Mouse (Mus musculus) embryonic facial prominence, embryonic 10.5 days (tissue): Measurements from ENCODE around the gene Fbn1. TPM values are rescaled to one million over a fixed set of nuclear protein-coding genes. Genes with fewer than 3 reads are reported as not detected.

ENCODE experiments used
- DNase-seq: peaks from one replicate; pipeline ENCODE4 v3.0.0-alpha.2; 2017; ENCODE audit warnings: low spot score
- H3K27ac ChIP-seq: fragments of 300-500 bp; sonication (generic); replicated peaks from 2 replicates; pipeline ENCODE4 v1.5.1; 2016; ENCODE audit warnings: mild to moderate bottlenecking
- H3K27me3 ChIP-seq: fragments of 300-500 bp; sonication (generic); replicated peaks from 2 replicates; pipeline ENCODE4 v1.6.1; 2016; ENCODE audit warnings: low read depth, mild to moderate bottlenecking; ENCODE audit not compliant: poor library complexity, severe bottlenecking
- H3K36me3 ChIP-seq: fragments of 300-500 bp; sonication (generic); replicated peaks from 2 replicates; pipeline ENCODE4 v1.6.1; 2016; ENCODE audit warnings: mild to moderate bottlenecking, moderate library complexity
- H3K4me1 ChIP-seq: fragments of 300-500 bp; sonication (generic); 2 replicates; pipeline ENCODE4 v1.6.1; 2016
- H3K4me3 ChIP-seq: fragments of 300-500 bp; sonication (generic); 2 replicates; pipeline ENCODE4 v1.5.1; 2016; ENCODE audit warnings: mild to moderate bottlenecking, moderate library complexity
- H3K9me3 ChIP-seq: fragments of 300-500 bp; sonication (generic); 2 replicates; pipeline ENCODE4 v1.6.1; 2016; ENCODE audit warnings: mild to moderate bottlenecking
- WGBS: fragments of 180-500 bp; shearing (Covaris S2); methylation state at CpG from one replicate; pipeline ENCODE4 v1.1.7; 2016; 5-methylcytosine and 5-hydroxymethylcytosine counted together
- polyA plus RNA-seq: library from polyadenylated mRNA; unstranded; fragments of >200 nt; fragmentation: Nextera tagmentation; extraction: Ambion mirVana; gene quantifications from 2 replicates; pipeline ENCODE4 v1.2.1, GENCODE M21; 2016

The Fbn1 gene
- polyA plus RNA-seq, 1 experiment from 2014 or later, result 8.1 TPM

DNA sequence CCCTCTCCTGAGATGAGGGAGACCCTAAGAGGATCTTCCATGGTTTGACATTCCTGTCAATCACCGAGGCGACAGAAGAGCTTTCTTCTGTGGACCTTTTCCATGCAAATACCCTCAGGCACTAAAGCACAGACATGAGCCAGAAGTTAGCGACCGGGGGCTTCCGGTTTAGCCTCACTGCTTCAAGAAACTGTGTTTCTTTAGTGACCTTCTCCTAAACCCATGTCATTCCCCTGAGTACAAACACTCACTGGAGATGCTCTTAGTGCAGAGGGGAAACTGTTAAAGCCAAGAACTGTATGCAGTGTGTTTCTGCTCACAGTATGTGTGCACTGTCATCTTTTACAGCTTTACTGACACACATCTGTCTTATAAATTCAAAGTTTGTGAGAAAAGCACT, 131.9 kb downstream of the Fbn1 start:
- H3K36me3 ChIP-seq, result peaks cover 9% of the 10 kb centered on the region; the same call in 1 of the 2 replicates
- H3K4me1 ChIP-seq, result peaks cover 9% of the 10 kb centered on the region; the same call in 1 of the 2 replicates
- H3K27ac ChIP-seq, result no peak overlapping the region
- H3K9me3 ChIP-seq, result no peaks in the 10 kb centered on the region
- WGBS, result 46% methylated on average over 5 of the region's 5 CpGs
- DNase-seq, result no peak
- no peak overlapping the region for H3K4me3 ChIP-seq
- H3K27me3 ChIP-seq, result no peaks in the 10 kb centered on the region

DNA sequence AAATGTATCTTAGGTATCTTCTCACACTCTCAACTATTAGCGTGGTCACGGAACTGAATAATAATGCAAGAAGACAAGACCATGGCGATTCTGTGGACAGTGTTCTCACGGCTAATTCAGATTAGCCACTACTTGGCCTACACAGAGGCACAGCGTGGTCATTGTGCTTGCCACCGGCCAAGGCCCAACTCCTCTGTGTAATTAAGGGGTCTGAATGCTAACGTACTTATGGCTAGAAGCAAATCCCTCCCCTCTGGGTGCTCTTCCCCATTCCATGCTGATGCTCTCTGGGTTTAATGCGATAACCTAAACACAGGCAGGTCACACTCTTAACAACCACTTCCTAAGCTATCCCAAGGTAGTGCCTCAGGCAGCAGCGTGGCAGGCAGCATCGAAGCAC, 132.5 kb downstream of the Fbn1 start:
- DNase-seq, result no peak
- Histone ChIP-seq H3K36me3 (peaks cover 15% of the 10 kb centered on the region), H3K4me1 (peaks cover 9% of the 10 kb centered on the region; the same call in 1 of the 2 replicates), H3K9me3 (no peaks in the 10 kb centered on the region), H3K4me3 (no peak overlapping the region), H3K27me3 (no peaks in the 10 kb centered on the region), H3K27ac (no peak overlapping the region)
- 63% methylated on average over 10 of the region's 10 CpGs for WGBS

DNA sequence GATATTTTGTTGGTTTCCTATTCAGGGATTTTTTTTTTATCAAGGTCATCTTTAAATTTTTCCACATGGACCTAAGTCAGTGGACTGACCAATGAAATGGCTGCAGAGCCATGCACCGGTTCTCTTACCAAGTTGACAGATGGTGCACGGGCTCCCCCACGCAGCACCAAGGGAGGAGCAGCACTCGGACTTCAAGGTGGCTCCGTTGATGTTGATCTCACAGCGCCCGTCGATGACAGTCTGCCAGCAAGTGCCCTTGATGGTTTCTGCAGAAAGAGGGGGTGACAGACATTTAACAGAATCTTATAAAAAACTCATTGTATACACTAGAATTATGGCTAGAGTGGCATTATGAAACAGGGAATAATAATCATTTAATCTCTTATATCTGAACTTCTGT, 138.1 kb downstream of the Fbn1 start:
- H3K9me3 ChIP-seq, result no peaks in the 10 kb centered on the region
- no peak for DNase-seq
- H3K4me1 ChIP-seq, result no peaks in the 10 kb centered on the region
- no peak overlapping the region for H3K27ac ChIP-seq
- H3K4me3 ChIP-seq, result no peak overlapping the region
- peaks cover 59% of the 10 kb centered on the region for H3K36me3 ChIP-seq
- WGBS, result 92% methylated on average over 8 of the region's 8 CpGs
- no peaks in the 10 kb centered on the region for H3K27me3 ChIP-seq

DNA sequence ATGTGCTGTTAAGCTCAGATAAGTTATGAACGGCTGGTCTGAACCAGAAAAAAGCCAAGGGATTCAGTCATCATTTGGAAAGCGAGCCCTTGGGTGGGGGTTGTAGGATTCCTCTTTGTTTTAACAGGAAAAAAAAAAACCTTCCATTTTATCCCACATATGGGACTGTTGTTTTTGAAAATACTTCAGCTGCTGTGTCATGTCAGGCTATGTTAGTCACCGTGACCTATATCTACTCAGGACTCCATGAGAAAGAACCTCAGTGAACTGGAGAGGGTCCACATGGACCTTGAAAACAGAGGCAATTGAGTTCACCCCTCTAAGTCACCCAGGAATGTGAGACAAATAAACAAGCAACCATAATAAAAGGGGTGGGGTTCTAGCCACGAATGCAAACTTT, 139.2 kb downstream of the Fbn1 start:
- no peaks in the 10 kb centered on the region for H3K9me3 ChIP-seq
- H3K27ac ChIP-seq, result no peak overlapping the region
- peaks cover 60% of the 10 kb centered on the region for H3K36me3 ChIP-seq
- no peak for DNase-seq
- H3K4me1 ChIP-seq, result no peaks in the 10 kb centered on the region
- 81% methylated on average over 4 of the region's 4 CpGs for WGBS
- H3K27me3 ChIP-seq, result no peaks in the 10 kb centered on the region
- no peak overlapping the region for H3K4me3 ChIP-seq

DNA sequence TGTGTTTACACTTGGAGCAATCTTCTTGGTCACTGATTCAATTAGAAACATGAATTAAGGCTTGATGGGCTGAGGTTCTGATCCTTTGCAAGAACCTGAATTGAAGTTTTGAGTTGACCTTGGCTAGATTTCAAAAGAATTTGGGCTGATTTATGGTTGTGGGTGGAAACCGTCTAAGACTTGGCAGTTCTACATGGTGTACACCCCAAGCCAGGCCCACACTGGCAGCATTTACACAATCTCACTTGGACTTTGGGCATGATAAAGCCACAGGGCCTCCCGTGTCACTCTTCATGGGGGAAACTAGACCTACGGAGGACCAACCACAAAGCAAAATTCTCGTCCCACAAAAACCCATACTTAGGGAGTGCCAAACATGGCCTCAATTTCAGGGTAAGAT, 146.1 kb downstream of the Fbn1 start:
- WGBS, result 93% methylated on average over 4 of the region's 4 CpGs
- Histone ChIP-seq H3K27ac (no peak overlapping the region), H3K36me3 (peaks cover 56% of the 10 kb centered on the region), H3K9me3 (no peaks in the 10 kb centered on the region), H3K27me3 (no peaks in the 10 kb centered on the region), H3K4me1 (no peaks in the 10 kb centered on the region), H3K4me3 (no peak overlapping the region)
- no peak for DNase-seq

DNA sequence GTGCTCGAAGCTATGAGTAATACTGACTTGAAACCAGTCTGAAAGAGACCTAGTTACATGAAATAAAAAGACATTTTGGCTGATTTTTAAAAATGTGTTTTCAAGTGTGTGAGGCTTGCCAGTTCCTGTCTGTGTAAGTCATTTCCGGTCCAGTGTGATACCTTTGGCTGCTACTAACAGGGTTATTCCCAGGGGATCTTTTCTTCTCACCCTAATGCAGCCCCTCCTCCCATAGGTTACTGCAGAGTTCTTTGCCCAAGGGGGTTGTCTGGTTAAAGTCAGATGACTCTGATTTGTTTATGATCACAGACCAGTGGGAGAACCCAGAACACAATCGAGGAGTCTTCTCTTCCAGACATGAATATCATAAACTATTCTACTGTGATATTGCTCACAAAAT, 151.3 kb downstream of the Fbn1 start:
- Histone ChIP-seq H3K9me3 (no peaks in the 10 kb centered on the region), H3K27ac (no peak overlapping the region), H3K4me3 (no peak overlapping the region), H3K27me3 (no peaks in the 10 kb centered on the region), H3K36me3 (peaks cover 15% of the 10 kb centered on the region), H3K4me1 (peaks cover 20% of the 10 kb centered on the region)
- no peak for DNase-seq
- 77% methylated on average over 3 of the region's 3 CpGs for WGBS

DNA sequence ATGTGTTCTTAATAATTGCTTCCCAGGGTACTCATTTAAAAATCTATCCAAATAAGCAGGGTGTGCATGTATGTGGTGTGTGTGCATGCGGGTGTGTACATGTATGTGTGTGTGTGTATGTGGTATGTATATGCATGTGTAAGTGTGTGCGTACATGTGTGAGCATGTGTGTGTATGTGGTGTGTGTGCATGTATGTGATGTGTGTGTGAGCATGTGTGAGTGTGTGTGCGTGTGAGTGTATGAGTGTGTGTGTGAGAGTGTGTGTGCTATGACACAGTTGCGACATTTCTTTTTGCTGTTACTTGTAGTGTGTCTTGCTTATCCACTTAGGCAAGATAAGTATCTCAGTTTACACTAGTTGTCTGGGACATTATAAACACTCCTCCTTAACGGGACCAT, 151.7 kb downstream of the Fbn1 start:
- Histone ChIP-seq H3K4me3 (no peak overlapping the region), H3K9me3 (no peaks in the 10 kb centered on the region), H3K27ac (no peak overlapping the region), H3K4me1 (peaks cover 20% of the 10 kb centered on the region), H3K27me3 (no peaks in the 10 kb centered on the region), H3K36me3 (peaks cover 13% of the 10 kb centered on the region)
- no peak for DNase-seq
- 89% methylated on average over 5 of the region's 5 CpGs for WGBS

DNA sequence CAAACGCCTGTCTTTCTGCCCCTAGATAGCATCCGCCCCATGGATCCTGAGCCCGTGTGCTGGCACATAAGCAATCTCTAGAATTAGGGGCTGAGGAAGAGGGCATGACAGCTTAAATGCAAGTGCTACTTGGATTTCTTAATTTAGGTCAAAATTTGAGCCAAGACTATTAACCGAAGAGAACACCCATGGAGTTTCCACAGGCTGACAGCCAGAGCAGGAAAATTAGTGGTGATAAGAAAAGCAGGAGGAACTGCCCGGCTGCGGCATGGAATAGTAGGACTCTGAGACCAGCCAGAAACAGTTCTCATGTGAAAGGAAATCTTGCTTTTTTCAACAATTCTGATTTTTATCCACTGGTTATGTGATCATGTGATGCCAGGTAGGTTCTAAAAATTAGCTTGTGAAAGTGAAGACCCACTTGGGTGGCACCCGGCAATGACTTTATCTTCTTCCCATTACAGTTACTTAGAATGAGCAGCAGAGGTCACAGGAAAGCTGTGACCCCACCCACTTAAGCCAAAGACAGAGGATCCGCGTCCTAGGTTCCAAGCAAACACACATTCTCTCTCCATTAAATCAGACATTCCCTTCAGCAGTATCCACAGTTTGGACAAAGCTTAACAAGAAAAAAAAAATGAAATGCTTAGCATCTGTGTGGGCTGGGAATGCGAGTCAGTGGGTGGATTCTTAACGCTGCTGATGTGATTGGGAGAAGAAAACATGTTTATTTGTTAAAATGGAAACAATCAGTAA, 152.4 kb downstream of the Fbn1 start:
- Histone ChIP-seq H3K4me1 (peaks cover 20% of the 10 kb centered on the region), H3K27me3 (no peaks in the 10 kb centered on the region), H3K9me3 (no peaks in the 10 kb centered on the region), H3K36me3 (peaks cover 16% of the 10 kb centered on the region), H3K4me3 (no peak overlapping the region), H3K27ac (no peak overlapping the region)
- DNase-seq, result no peak
- WGBS, result 70% methylated on average over 11 of the region's 11 CpGs

DNA sequence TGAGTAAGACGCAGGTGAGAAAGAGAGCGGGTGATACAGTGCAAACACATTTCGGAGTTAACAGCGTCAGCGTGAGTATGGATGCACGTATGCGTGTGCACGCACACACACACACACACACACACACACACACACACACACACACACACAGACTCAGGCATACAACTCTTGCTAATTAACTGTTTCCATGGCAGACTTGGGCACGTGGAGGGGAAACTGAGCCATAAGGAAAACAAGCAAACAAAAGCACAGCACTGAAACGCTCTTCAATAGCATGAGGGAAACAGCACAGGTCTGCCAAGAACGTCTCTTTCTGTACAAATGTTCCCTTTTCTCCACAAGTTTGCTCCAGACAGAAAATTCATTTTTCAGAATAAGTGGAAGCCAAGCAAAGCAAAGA, 153.2 kb downstream of the Fbn1 start:
- Histone ChIP-seq H3K9me3 (no peaks in the 10 kb centered on the region), H3K27ac (no peak overlapping the region), H3K4me3 (no peak overlapping the region), H3K36me3 (peaks cover 18% of the 10 kb centered on the region), H3K27me3 (no peaks in the 10 kb centered on the region), H3K4me1 (peaks cover 20% of the 10 kb centered on the region)
- DNase-seq, result no peak
- WGBS, result 88% methylated on average over 11 of the region's 11 CpGs

DNA sequence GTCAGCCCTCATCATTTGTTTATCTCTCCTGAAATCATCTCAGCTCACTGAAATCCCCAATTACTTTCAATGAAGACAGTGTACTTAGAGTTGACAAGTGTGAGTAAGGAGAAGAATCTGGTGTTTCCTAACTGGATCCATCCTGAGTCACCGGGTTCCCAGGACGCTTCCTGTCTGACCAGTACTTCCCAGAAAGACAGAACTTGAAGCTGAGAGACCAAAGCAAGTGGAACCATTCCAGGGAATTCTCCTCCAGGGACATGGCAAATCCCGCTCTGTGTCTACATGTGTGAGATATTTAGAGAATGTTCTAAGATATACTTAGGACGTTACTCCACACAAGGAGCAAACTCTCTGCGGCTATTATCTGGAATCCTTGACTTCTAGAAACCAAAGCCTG, 158.6 kb downstream of the Fbn1 start:
- WGBS, result 90% methylated on average over 5 of the region's 5 CpGs

DNA sequence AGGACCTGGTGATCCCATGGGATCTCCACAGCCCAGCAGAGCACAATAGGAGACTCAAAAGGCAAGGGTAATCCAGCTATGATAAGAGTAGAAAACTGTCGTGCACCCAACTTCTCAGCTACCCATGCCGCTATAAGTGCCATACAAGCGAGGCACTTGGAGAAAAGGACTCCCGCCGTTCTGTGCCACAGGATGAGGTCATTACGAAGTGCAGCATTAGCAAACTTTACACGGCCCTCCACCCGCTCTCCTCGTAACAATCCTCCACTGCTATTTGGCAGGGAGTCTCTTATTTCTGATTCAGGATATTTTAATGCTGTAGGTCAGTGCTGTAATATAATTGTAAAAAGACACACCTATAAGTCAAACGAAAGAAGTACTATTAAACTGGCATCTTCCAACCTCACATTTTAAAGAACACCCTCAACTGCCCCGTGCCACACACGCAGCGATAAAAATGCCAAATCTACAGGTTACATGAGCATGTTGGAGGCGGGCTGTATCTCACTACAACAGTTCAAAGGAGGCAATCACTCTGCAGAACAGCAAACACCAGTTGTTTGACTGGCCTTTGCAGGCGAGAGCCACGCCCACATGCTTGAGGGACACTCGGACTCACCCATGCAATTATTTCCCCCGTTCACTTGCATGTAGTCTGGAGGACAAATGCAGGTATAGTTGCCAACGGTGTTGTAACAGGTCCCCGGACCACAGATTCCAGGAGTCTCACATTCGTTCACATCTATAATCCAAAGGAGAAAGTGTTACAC, 165.4 kb downstream of the Fbn1 start:
- Histone ChIP-seq H3K36me3 (peaks cover 70% of the 10 kb centered on the region), H3K9me3 (no peaks in the 10 kb centered on the region), H3K4me3 (no peak overlapping the region), H3K27ac (no peak overlapping the region), H3K27me3 (no peaks in the 10 kb centered on the region), H3K4me1 (no peaks in the 10 kb centered on the region)
- DNase-seq, result no peak
- 91% methylated on average over 21 of the region's 21 CpGs for WGBS

More for the DNA sequence above, 158.6 kb downstream of the Fbn1 start:
- Histone ChIP-seq H3K27me3 (no peaks in the 10 kb centered on the region), H3K4me1 (no peaks in the 10 kb centered on the region), H3K27ac (no peak overlapping the region), H3K36me3 (peaks cover 40% of the 10 kb centered on the region), H3K4me3 (no peak overlapping the region), H3K9me3 (no peaks in the 10 kb centered on the region)
- DNase-seq, result no peak

DNA sequence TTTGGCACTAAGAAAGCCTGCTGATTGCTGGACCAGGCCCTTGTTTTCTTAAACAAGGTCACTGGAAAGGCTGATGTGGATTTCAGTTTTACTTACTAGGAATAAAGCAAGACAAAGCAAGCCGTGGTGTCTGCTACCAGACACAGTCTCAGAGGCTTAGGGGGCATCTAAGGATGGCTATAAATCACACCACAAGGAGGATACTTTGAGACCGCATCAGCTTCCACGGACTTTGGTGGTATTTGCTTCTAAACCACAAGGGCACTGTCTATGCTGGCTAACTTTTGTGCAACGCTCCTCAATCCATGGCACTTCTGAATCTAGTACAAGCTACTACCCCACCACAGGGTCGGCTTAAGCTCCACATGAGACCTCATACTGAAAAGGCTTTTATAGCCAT, 167.4 kb downstream of the Fbn1 start:
- Histone ChIP-seq H3K27me3 (no peaks in the 10 kb centered on the region), H3K4me3 (no peak overlapping the region), H3K4me1 (no peaks in the 10 kb centered on the region), H3K9me3 (no peaks in the 10 kb centered on the region), H3K36me3 (peaks cover 84% of the 10 kb centered on the region), H3K27ac (no peak overlapping the region)
- no peak for DNase-seq
- WGBS, result 92% methylated on average over 5 of the region's 5 CpGs

DNA sequence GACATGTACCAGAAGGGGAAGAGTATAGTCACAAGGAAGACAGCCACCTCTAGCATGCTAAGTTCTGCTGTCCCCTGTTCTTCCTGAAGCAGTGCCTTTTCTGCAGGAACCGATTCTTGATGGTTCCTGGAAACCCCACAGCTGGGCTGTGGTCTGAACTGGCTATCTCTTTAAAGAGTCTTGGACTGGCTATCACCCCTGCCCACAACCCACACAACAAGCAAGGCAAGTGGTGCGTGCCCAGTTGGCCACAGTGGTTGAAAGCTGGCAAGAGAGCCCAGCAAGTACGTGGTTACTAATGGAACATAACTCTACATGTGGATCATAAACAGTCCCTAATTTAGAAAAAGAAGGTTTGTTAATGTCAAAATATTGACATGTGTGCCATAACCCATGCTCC, 170.6 kb downstream of the Fbn1 start:
- Histone ChIP-seq H3K27ac (no peak overlapping the region), H3K4me3 (no peak overlapping the region), H3K36me3 (peaks cover 70% of the 10 kb centered on the region), H3K27me3 (no peaks in the 10 kb centered on the region), H3K4me1 (no peaks in the 10 kb centered on the region), H3K9me3 (no peaks in the 10 kb centered on the region)
- DNase-seq, result no peak
- 95% methylated on average over 3 of the region's 3 CpGs for WGBS
